Mouse (Mus musculus): ENCODE data around the gene Acot12. TPM values are rescaled to one million over a fixed set of nuclear protein-coding genes. Genes with fewer than 3 reads are reported as not detected.

Gene Acot12
- polyA plus RNA-seq, 1 experiment from 2014 or later, result 0.42 TPM

DNA sequence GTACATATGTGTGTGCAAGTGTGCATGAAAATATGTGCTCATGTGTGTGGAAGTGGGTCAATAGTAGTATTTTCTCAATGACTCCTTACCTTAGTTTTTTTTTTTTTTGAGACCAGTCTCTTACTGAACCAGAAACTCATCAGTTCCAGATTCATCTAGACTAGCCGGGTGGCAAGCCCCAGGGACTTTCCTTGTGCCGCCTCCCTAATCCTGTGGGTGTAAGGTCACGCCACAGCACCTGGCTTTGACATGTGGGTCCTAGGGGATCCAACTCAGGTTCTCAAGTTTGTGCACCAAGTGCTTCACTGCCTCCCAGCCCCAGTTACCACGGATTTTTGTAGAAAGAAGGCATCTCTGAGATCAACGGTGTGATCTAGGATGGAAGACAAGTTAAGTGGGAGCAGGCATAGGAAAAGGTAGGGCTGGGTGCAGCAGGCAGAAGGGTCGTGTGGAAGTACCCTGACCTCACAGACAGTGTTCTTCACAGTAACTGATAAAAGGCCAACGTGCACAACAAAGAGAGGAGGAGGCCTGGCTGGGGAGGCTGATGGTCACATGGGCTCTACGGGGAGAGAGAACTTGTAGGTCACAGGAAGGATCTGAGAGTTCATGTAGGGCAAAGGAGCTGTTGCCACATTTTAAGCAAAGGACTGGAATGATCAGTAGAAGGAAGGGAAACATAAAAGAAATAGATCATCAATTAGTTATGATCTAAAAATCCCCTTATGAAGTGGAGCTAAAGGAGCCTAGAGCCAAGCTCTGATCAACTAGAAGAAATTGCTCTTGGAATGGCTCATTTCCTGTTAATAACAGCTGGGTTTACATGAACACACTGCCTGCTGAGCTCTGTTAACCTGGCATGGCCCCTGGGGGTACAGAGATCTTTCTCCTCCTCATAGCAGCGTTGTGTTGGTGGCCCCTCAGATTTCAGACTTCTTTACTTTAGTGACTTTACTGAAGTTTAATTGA is 27.7 kb downstream of the Acot12 start:
- ATAC-seq (ENCODE audit: low read depth), result no peak
- WGBS, result 80% methylated on average over 9 of the region's 9 CpGs
- H3K9me3 ChIP-seq (ENCODE audit: control insufficient read depth, low read length), result no peaks in the 10 kb centered on the region

GRCm38 (mm10) chr13:91778092-91778491 is 36.8 kb downstream of the Acot12 start:
- Histone ChIP-seq H3K9ac (replicated peaks; ENCODE audit: low read depth, low read length) (no peak overlapping the region), H3K27me3 (ENCODE audit: control insufficient read depth, insufficient read depth, low read length) (no peaks in the 10 kb centered on the region), H3K4me2 (ENCODE audit: low read depth, low read length) (no peak overlapping the region), H3K4me1 (ENCODE audit: control insufficient read depth, insufficient read depth, low read length) (no peaks in the 10 kb centered on the region), H3K27ac (ENCODE audit: low read depth, low read length) (no peak overlapping the region), H3K36me3 (ENCODE audit: control insufficient read depth, insufficient read depth, low read length) (no peaks in the 10 kb centered on the region), H3K9me3 (ENCODE audit: control insufficient read depth, low read length) (no peaks in the 10 kb centered on the region), H3K4me3 (ENCODE audit: low read depth, low read length) (no peak overlapping the region)
- ATAC-seq (ENCODE audit: low read depth), result no peak
- WGBS, result 95% methylated on average over 5 of the region's 5 CpGs

More for the DNA sequence above, 27.7 kb downstream of the Acot12 start:
- no peak overlapping the region for H3K4me3 ChIP-seq (ENCODE audit: low read depth, low read length)
- H3K9ac ChIP-seq (replicated peaks; ENCODE audit: low read depth, low read length), result no peak overlapping the region
- no peak overlapping the region for H3K27ac ChIP-seq (ENCODE audit: low read depth, low read length)
- H3K27me3 ChIP-seq (ENCODE audit: control insufficient read depth, insufficient read depth, low read length), result no peaks in the 10 kb centered on the region
- no peak overlapping the region for H3K4me2 ChIP-seq (ENCODE audit: low read depth, low read length)
- no peaks in the 10 kb centered on the region for H3K36me3 ChIP-seq (ENCODE audit: control insufficient read depth, insufficient read depth, low read length)
- no peaks in the 10 kb centered on the region for H3K4me1 ChIP-seq (ENCODE audit: control insufficient read depth, insufficient read depth, low read length)

DNA sequence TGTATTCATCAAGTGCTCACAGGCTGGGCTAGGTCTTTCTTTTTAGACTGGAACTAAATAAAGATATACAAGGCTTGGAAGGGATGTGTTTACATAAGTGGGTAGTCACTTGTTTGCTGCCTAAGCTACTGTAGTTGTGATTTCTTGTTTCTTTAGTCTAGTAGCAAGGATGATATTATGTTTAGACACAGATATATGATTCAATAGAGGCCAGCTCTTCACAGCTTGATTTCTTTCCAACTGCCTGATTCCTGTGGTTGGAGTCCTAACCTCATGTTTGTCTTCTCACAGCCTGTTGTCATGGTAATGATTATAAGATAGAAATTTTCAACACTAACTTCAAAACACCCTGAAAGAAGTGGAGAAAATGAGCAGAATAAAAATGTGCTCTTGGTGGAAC is 38.6 kb downstream of the Acot12 start:
- Histone ChIP-seq H3K36me3 (ENCODE audit: control insufficient read depth, insufficient read depth, low read length) (no peaks in the 10 kb centered on the region), H3K4me1 (ENCODE audit: control insufficient read depth, insufficient read depth, low read length) (no peaks in the 10 kb centered on the region), H3K9ac (replicated peaks; ENCODE audit: low read depth, low read length) (no peak overlapping the region), H3K4me3 (ENCODE audit: low read depth, low read length) (no peak overlapping the region), H3K27me3 (ENCODE audit: control insufficient read depth, insufficient read depth, low read length) (no peaks in the 10 kb centered on the region), H3K4me2 (ENCODE audit: low read depth, low read length) (no peak overlapping the region), H3K9me3 (ENCODE audit: control insufficient read depth, low read length) (no peaks in the 10 kb centered on the region), H3K27ac (ENCODE audit: low read depth, low read length) (no peak overlapping the region)
- ATAC-seq (ENCODE audit: low read depth), result no peak

GRCm38 (mm10) chr13:91792035-91792434 is 50.7 kb downstream of the Acot12 start:
- ATAC-seq (ENCODE audit: low read depth), result no peak
- 0 out of 2 replicates have a peak, but pooled peaks cover 5% of the 10 kb centered on the region for H3K36me3 ChIP-seq (ENCODE audit: control insufficient read depth, insufficient read depth, low read length)
- H3K9ac ChIP-seq (replicated peaks; ENCODE audit: low read depth, low read length), result no peak overlapping the region
- H3K9me3 ChIP-seq (ENCODE audit: control insufficient read depth, low read length), result no peaks in the 10 kb centered on the region
- no peaks in the 10 kb centered on the region for H3K4me1 ChIP-seq (ENCODE audit: control insufficient read depth, insufficient read depth, low read length)
- H3K27me3 ChIP-seq (ENCODE audit: control insufficient read depth, insufficient read depth, low read length), result no peaks in the 10 kb centered on the region
- H3K4me3 ChIP-seq (ENCODE audit: low read depth, low read length), result no peak overlapping the region
- H3K27ac ChIP-seq (ENCODE audit: low read depth, low read length), result no peak overlapping the region
- WGBS, result 83% methylated on average over 1 of the region's 1 CpGs
- H3K4me2 ChIP-seq (ENCODE audit: low read depth, low read length), result no peak overlapping the region

GRCm38 (mm10) chr13:91794926-91795436 is 53.7 kb downstream of the Acot12 start:
- H3K4me3 ChIP-seq (ENCODE audit: low read depth, low read length), result no peak overlapping the region
- no peak overlapping the region for H3K9ac ChIP-seq (replicated peaks; ENCODE audit: low read depth, low read length)
- no peaks in the 10 kb centered on the region for H3K9me3 ChIP-seq (ENCODE audit: control insufficient read depth, low read length)
- no peak overlapping the region for H3K4me2 ChIP-seq (ENCODE audit: low read depth, low read length)
- H3K4me1 ChIP-seq (ENCODE audit: control insufficient read depth, insufficient read depth, low read length), result no peaks in the 10 kb centered on the region
- H3K36me3 ChIP-seq (ENCODE audit: control insufficient read depth, insufficient read depth, low read length), result peaks cover 22% of the 10 kb centered on the region
- no peak overlapping the region for H3K27ac ChIP-seq (ENCODE audit: low read depth, low read length)
- H3K27me3 ChIP-seq (ENCODE audit: control insufficient read depth, insufficient read depth, low read length), result no peaks in the 10 kb centered on the region
- 96% methylated on average over 13 of the region's 13 CpGs for WGBS
- no peak for ATAC-seq (ENCODE audit: low read depth)

DNA sequence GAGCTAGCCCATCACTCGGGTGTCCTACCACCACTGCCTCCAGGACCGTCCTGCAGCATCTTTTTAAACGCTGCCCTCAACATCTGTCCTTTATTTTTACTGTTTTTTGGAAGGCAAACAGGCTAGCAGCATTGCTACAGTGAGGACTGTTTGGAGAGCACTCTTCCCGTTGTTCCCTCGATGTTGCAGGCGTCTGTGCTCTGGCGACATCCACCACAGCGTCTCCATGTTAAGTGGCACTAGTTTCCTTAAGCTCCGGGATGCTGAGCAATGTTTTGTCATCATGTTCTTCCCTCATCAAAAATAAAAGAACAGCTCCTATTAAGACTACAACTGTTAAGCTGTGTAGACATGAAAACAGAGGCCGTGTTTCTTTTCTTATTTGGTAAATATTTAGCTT is 54.3 kb downstream of the Acot12 start:
- no peak for ATAC-seq (ENCODE audit: low read depth)
- no peak overlapping the region for H3K4me2 ChIP-seq (ENCODE audit: low read depth, low read length)
- no peak overlapping the region for H3K27ac ChIP-seq (ENCODE audit: low read depth, low read length)
- H3K27me3 ChIP-seq (ENCODE audit: control insufficient read depth, insufficient read depth, low read length), result no peaks in the 10 kb centered on the region
- 94% methylated on average over 10 of the region's 10 CpGs for WGBS
- no peak overlapping the region for H3K9ac ChIP-seq (replicated peaks; ENCODE audit: low read depth, low read length)
- H3K36me3 ChIP-seq (ENCODE audit: control insufficient read depth, insufficient read depth, low read length), result peaks cover 26% of the 10 kb centered on the region
- H3K9me3 ChIP-seq (ENCODE audit: control insufficient read depth, low read length), result no peaks in the 10 kb centered on the region
- no peak overlapping the region for H3K4me3 ChIP-seq (ENCODE audit: low read depth, low read length)
- H3K4me1 ChIP-seq (ENCODE audit: control insufficient read depth, insufficient read depth, low read length), result no peaks in the 10 kb centered on the region

DNA sequence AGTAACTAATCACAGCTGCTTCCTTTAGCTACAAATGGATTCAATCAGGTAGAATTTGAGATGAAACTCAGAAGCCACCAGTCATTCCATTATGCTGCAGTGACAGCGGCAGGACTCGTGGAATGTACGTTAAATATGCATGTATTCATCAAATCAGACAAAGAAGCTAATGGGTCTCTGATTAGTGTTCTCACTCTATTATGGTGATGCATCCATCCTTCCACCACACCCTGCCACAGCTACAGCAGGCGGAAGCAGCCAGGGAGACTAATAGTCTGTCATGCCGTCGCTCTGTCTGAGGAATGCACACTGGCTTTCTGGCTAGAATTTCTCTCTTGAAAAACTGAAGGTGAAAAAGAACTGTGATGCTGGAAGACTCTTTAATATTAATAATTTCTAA is 54.7 kb downstream of the Acot12 start:
- WGBS, result 82% methylated on average over 6 of the region's 6 CpGs
- no peak for ATAC-seq (ENCODE audit: low read depth)
- Histone ChIP-seq H3K4me1 (ENCODE audit: control insufficient read depth, insufficient read depth, low read length) (no peaks in the 10 kb centered on the region), H3K27me3 (ENCODE audit: control insufficient read depth, insufficient read depth, low read length) (no peaks in the 10 kb centered on the region), H3K9ac (replicated peaks; ENCODE audit: low read depth, low read length) (no peak overlapping the region), H3K4me2 (ENCODE audit: low read depth, low read length) (no peak overlapping the region), H3K4me3 (ENCODE audit: low read depth, low read length) (no peak overlapping the region), H3K9me3 (ENCODE audit: control insufficient read depth, low read length) (no peaks in the 10 kb centered on the region), H3K36me3 (ENCODE audit: control insufficient read depth, insufficient read depth, low read length) (peaks cover 26% of the 10 kb centered on the region), H3K27ac (ENCODE audit: low read depth, low read length) (no peak overlapping the region)

DNA sequence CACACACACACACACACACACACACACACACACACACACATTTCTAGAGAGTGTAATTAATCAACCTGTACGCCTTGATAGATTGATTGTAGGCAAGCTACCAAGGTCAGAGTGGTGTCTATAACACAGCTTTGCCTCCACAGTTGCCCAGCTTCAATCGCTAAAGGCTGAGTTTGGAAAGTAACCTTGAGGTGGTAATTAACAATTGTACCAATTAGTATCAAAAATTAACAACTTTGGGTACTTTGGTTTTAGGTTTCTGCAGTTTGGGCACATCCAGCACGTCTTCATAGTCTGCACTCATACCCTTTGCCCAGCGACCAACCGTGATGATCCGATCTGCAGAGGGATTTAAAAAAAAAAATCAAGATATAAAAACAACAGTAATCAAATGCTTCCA is 55.6 kb downstream of the Acot12 start:
- H3K9ac ChIP-seq (replicated peaks; ENCODE audit: low read depth, low read length), result no peak overlapping the region
- no peak overlapping the region for H3K4me2 ChIP-seq (ENCODE audit: low read depth, low read length)
- H3K36me3 ChIP-seq (ENCODE audit: control insufficient read depth, insufficient read depth, low read length), result peaks cover 26% of the 10 kb centered on the region
- no peaks in the 10 kb centered on the region for H3K9me3 ChIP-seq (ENCODE audit: control insufficient read depth, low read length)
- H3K27me3 ChIP-seq (ENCODE audit: control insufficient read depth, insufficient read depth, low read length), result no peaks in the 10 kb centered on the region
- WGBS, result 94% methylated on average over 6 of the region's 6 CpGs
- ATAC-seq (ENCODE audit: low read depth), result no peak
- no peak overlapping the region for H3K27ac ChIP-seq (ENCODE audit: low read depth, low read length)
- no peaks in the 10 kb centered on the region for H3K4me1 ChIP-seq (ENCODE audit: control insufficient read depth, insufficient read depth, low read length)
- H3K4me3 ChIP-seq (ENCODE audit: low read depth, low read length), result no peak overlapping the region

DNA sequence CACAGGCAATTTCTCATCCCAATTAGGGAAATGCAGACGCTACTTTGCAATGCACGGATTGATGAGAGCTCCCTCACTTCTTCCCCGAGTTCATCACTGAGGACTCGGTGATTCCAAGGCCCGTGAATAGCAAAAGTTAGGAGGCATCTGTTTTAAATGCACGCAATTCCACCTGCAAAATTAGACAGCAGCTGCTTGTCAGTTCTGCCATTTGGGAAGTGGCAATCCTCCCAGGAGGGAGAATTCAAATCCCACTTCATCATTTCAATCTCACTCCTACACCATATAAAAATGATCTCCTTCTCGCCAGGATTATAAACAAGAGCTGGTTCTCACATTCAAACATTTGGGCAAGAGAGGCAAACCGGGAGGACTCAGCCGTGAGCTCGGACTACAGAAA is 56.1 kb downstream of the Acot12 start:
- Histone ChIP-seq H3K4me2 (ENCODE audit: low read depth, low read length) (no peak overlapping the region), H3K4me1 (ENCODE audit: control insufficient read depth, insufficient read depth, low read length) (no peaks in the 10 kb centered on the region), H3K27me3 (ENCODE audit: control insufficient read depth, insufficient read depth, low read length) (no peaks in the 10 kb centered on the region), H3K9me3 (ENCODE audit: control insufficient read depth, low read length) (no peaks in the 10 kb centered on the region), H3K36me3 (ENCODE audit: control insufficient read depth, insufficient read depth, low read length) (peaks cover 26% of the 10 kb centered on the region), H3K4me3 (ENCODE audit: low read depth, low read length) (no peak overlapping the region), H3K9ac (replicated peaks; ENCODE audit: low read depth, low read length) (no peak overlapping the region), H3K27ac (ENCODE audit: low read depth, low read length) (no peak overlapping the region)
- ATAC-seq (ENCODE audit: low read depth), result no peak
- 96% methylated on average over 10 of the region's 10 CpGs for WGBS

Data from neural tube, embryonic 14.5 days (tissue).